8 mouse cellular contexts compared by ENCODE assay signal in the genomic region with DNA sequence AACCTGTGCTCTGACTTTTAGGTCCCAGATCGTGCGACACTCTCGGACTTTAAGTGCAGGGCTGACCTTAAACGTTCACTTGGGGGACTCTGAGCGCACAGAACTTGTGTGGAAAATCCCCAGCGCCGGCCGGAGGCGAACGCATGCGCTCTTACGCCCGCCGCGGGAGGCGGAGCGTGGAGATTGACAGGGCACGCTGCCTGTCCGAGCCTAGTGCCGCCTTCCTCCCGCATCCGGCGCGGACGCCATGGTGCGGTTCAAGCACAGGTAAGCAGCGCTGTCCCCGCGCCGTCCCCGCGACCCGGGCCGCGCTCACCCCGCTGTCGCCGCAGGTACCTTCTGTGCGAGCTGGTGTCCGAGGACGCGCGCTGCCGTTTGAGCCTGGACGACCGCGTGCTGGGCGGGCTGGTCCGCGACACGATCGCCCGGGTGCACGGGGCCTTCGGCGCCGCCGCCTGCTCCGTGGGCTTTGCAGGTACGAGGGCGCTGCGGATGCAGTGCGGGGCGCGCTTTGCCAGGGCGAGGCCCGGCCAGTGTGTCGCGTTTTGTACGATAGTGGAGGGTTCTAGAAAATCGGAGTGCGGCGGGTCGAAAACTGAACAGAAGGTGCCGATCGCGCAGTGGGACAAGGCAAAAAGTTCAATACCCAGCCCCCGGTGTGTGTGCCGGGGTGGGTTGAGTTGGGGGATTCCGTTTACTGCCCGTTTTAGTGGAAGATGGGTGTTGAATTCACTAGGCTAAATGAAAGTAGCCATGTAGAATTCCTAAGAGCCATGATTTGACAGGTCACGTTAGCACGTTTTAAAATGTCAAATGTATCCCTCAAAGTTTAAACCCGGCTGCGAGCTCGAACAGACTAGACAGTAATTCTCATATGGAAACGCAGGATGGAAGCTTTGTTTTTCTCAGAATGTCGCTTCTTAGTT. TPM values are rescaled to one million over a fixed set of nuclear protein-coding genes. Genes with fewer than 3 reads are reported as not detected.
DNase-seq lines count a peak whose midpoint lies in the region; ATAC-seq lines count a peak whose summit lies in the region.

No protein-coding gene starts in this region.

- peaks cover 10% of the 10 kb centered on the region for H3K4me1 ChIP-seq in hindbrain, embryonic 14.5 days (replicated peaks; ENCODE audit: control insufficient read depth, insufficient read depth, low read length)

- peaks cover 13% of the 10 kb centered on the region for H3K27me3 ChIP-seq in hindbrain, embryonic 14.5 days (ENCODE audit: control insufficient read depth, insufficient read depth, low read length)

- peak overlapping the region; percentile 67 for H3K9ac ChIP-seq in hindbrain, embryonic 14.5 days

- H3K4me2 ChIP-seq in hindbrain, embryonic 14.5 days (replicated peaks) = peak overlapping the region; percentile 86

- peak overlapping the region; percentile 66 for H3K4me3 ChIP-seq in hindbrain, embryonic 14.5 days (replicated peaks; ENCODE audit: low read length)

- peak overlapping the region; percentile 58; the same call in 1 of the 2 replicates for H3K27ac ChIP-seq in hindbrain, embryonic 14.5 days

- H3K9me3 ChIP-seq in hindbrain, embryonic 14.5 days (ENCODE audit: control insufficient read depth, low read length) = no peaks in the 10 kb centered on the region

- peak; percentile 80 for ATAC-seq in hindbrain, embryonic 14.5 days (ENCODE audit: low FRiP score)

- peak; percentile 95 for DNase-seq in NIH3T3 (ENCODE audit: low read depth)
- peak; percentile 94 to 97 for DNase-seq in cerebellum, postnatal 10 days
- DNase-seq in frontal cortex, postnatal 14 days (ENCODE audit: low spot score in 2 of 2) = peak; percentile 76 to 85
- peak; percentile 92 for DNase-seq in hindbrain, embryonic 14.5 days (ENCODE audit: low spot score)
- DNase-seq in layer of hippocampus, postnatal 36 days = peak; percentile 90 to 92
- peak; percentile 96 for DNase-seq in lung, postnatal 36 days
- DNase-seq in retina, postnatal 1 day = peak; percentile 93
- DNase-seq in urinary bladder, adult 18-20 months (ENCODE audit: low spot score in 2 of 2) = peak; percentile 89 to 90

- under 1% methylated on average over 88 of the region's 88 CpGs for WGBS in hindbrain, embryonic 14.5 days

- H3K36me3 ChIP-seq in hindbrain, embryonic 14.5 days (replicated peaks; ENCODE audit: control insufficient read depth, insufficient read depth) = peaks cover 36% of the 10 kb centered on the region

RNA-seq across cellular contexts. Expression of gene Pop5, which starts 2.4 kb away (rescaled TPM):
- polyA plus RNA-seq in hindbrain, embryonic 14.5 days (2014; fragmentation: Nextera tagmentation; extraction: Ambion mirVana) = 107 and 114 TPM in 2 replicates
- 100 to 1,000 TPM; 117 to 122 TPM for total RNA-seq in layer of hippocampus, postnatal 36 days (2021)

RNA-seq across cellular contexts. Expression of gene Rnf10, which starts 34.6 kb away (rescaled TPM):
- 101 and 113 TPM in 2 replicates for polyA plus RNA-seq in hindbrain, embryonic 14.5 days (2014; fragmentation: Nextera tagmentation; extraction: Ambion mirVana)
- total RNA-seq in layer of hippocampus, postnatal 36 days (2021) = 100 to 1,000 TPM; 238 to 245 TPM

RNA-seq across cellular contexts. Expression of gene Coq5, which starts 41.4 kb away (rescaled TPM):
- polyA plus RNA-seq in hindbrain, embryonic 14.5 days (2014; fragmentation: Nextera tagmentation; extraction: Ambion mirVana) = 52.5 and 57.6 TPM in 2 replicates
- total RNA-seq in layer of hippocampus, postnatal 36 days (2021) = 10 to 100 TPM; 38.0 to 40.0 TPM

RNA-seq across cellular contexts. Expression of gene Cabp1, which starts 43.9 kb away (rescaled TPM):
- polyA plus RNA-seq in hindbrain, embryonic 14.5 days (2014; fragmentation: Nextera tagmentation; extraction: Ambion mirVana) = 17.7 and 22.8 TPM in 2 replicates
- 100 to 1,000 TPM; 122 to 139 TPM for total RNA-seq in layer of hippocampus, postnatal 36 days (2021)

Comparison
In these comparisons a context has a peak if more than half of its experiments do, and no peak if none do; other contexts are left out.
1. Peak in every context shown above with its lines: DNase-seq, ATAC-seq, H3K4me3 ChIP-seq and H3K27ac ChIP-seq.